In genomic region chr11:107106978-107107724, GRCm38 (mm10) we compare ENCODE assay signal across 15 mouse cellular contexts. TPM values are rescaled to one million over a fixed set of nuclear protein-coding genes. Genes with fewer than 3 reads are reported as not detected.
DNase-seq lines count a peak whose midpoint lies in the region; ATAC-seq and TF ChIP-seq lines count a peak whose summit lies in the region.
"Had no signal": no experiment of that assay in that cellular context is flagged by ENCODE, and none has a peak within 500 bp of the region (broad histone marks: within the 10 kb centered on the region; RNA-seq: fewer than 3 reads in every experiment).

No protein-coding gene starts in this region.

- in situ Hi-C loops in CH12.LX (cut with MboI; ENCODE audit: low pct_ligation_motif_present, low pct_unique_long_range_greater_than_20kb, low sequenced_read_pairs): loop anchor here (5.0 kb wide), 1 partner anchor 35 kb away; no protein-coding TSS in a partner anchor

- peaks cover 19% of the 10 kb centered on the region for H3K4me1 ChIP-seq in heart, embryonic 11.5 days (ENCODE audit: control insufficient read depth, insufficient read depth, low read length)
- peaks cover 52% of the 10 kb centered on the region for H3K4me1 ChIP-seq in liver, embryonic 12.5 days
- peaks cover 24 to 70% of the 10 kb centered on the region in 2 experiments for H3K4me1 ChIP-seq in CH12.LX (ENCODE audit: control insufficient read depth in 1 of 2, insufficient read depth in 2 of 2)
- peaks cover 25% of the 10 kb centered on the region for H3K4me1 ChIP-seq in limb, embryonic 15.5 days

- peak; percentile 57 for DNase-seq in heart, adult 11 months
- DNase-seq in liver: no peak
- DNase-seq in CH12.LX (ENCODE audit: extremely low read depth): peak; percentile 57
- DNase-seq in left cerebral cortex, postnatal 25 days (ENCODE audit: low spot score in 2 of 2): no peak
- no peak for DNase-seq in kidney, adult 9 months
- DNase-seq: cerebellum, adult 18-20 months; forebrain, postnatal 0 days; gastrocnemius, postnatal 25 days; heart, postnatal 4 days; kidney, postnatal 36 days had no signal

- TF ChIP-seq CTCF in CH12.LX (conservative IDR thresholded peaks at IDR 0.05 in 1 of 2, IDR thresholded peaks at IDR 0.05 in 1 of 2; ENCODE audit: low read depth in 2 of 2, low read length in 2 of 2): no peak

- no peaks in the 10 kb centered on the region for H3K27me3 ChIP-seq in heart, embryonic 11.5 days (ENCODE audit: control insufficient read depth, insufficient read depth, low read length)
- H3K27me3 ChIP-seq in liver, embryonic 12.5 days (replicated peaks): no peaks in the 10 kb centered on the region
- no peaks in the 10 kb centered on the region for H3K27me3 ChIP-seq in CH12.LX (replicated peaks)
- no peaks in the 10 kb centered on the region for H3K27me3 ChIP-seq in limb, embryonic 15.5 days
- H3K27me3 ChIP-seq: Patski had no signal

- no peak for TF ChIP-seq POLR2A in CH12.LX (IDR thresholded peaks at IDR 0.05; ENCODE audit: low read depth, low read length)

- ATAC-seq in heart, embryonic 11.5 days (replicated peaks; ENCODE audit: insufficient number of reproducible peaks, low FRiP score, low TSS enrichment): no peak
- ATAC-seq in liver, embryonic 12.5 days: no peak
- ATAC-seq in limb, embryonic 15.5 days (ENCODE audit: insufficient number of reproducible peaks, low FRiP score, low TSS enrichment, low read depth): no peak
- ATAC-seq: forebrain, postnatal 0 days; intestine, embryonic 16.5 days; Patski had no signal

- TF ChIP-seq RAD21 in CH12.LX (IDR thresholded peaks at IDR 0.05; ENCODE audit: low read depth, low read length): no peak; the same call in 1 of the 2 replicates

- no peak overlapping the region for H3K4me2 ChIP-seq in heart, embryonic 11.5 days
- H3K4me2 ChIP-seq in liver, embryonic 12.5 days: no peak overlapping the region
- peak overlapping the region; percentile 85 for H3K4me2 ChIP-seq in CH12.LX (ENCODE audit: insufficient read depth, low read depth, poor library complexity, severe bottlenecking)
- no peak overlapping the region for H3K4me2 ChIP-seq in limb, embryonic 15.5 days

- dilution Hi-C loops in CH12.LX (cut with MboI; ENCODE audit: extremely low pct_ligation_motif_present, extremely low pct_unique_long_range_greater_than_20kb, low sequenced_read_pairs): no loop called here

- TF ChIP-seq EP300 in CH12.LX (IDR thresholded peaks at IDR 0.05; ENCODE audit: low read length): no peak

- intact Hi-C loops in left cerebral cortex, postnatal 25 days (cut with DNase I): no loop called here

- H3K36me3 ChIP-seq in heart, embryonic 11.5 days (ENCODE audit: control insufficient read depth, insufficient read depth, low read length): peaks cover 15% of the 10 kb centered on the region
- peaks cover 43% of the 10 kb centered on the region for H3K36me3 ChIP-seq in liver, embryonic 12.5 days
- H3K36me3 ChIP-seq in CH12.LX (replicated peaks in 1 of 2; ENCODE audit: control insufficient read depth in 1 of 2, insufficient read depth in 1 of 2, low read length in 1 of 2): peaks cover 13 to 40% of the 10 kb centered on the region in 2 experiments
- peaks cover 23% of the 10 kb centered on the region for H3K36me3 ChIP-seq in limb, embryonic 15.5 days

- H3K27ac ChIP-seq in heart, embryonic 11.5 days (ENCODE audit: low read depth, low read length): no peak overlapping the region
- peak overlapping the region; percentile 45; the same call in 1 of the 2 replicates for H3K27ac ChIP-seq in liver, embryonic 12.5 days
- H3K27ac ChIP-seq in CH12.LX (ENCODE audit: insufficient read depth, low read depth): peak overlapping the region; percentile 89
- 0 out of 2 replicates have a peak overlapping the region, but pooled peaks have one; percentile 12 for H3K27ac ChIP-seq in limb, embryonic 15.5 days

- H3K4me3 ChIP-seq in heart, embryonic 11.5 days (ENCODE audit: low read depth, low read length): no peak overlapping the region
- H3K4me3 ChIP-seq in liver, embryonic 12.5 days: no peak overlapping the region
- peak overlapping the region; percentile 11 to 46 (median 27) for H3K4me3 ChIP-seq in CH12.LX (replicated peaks in 1 of 3; ENCODE audit: low read depth in 2 of 3, low read length in 2 of 3, poor library complexity in 1 of 3)
- no peak overlapping the region for H3K4me3 ChIP-seq in limb, embryonic 15.5 days

- H3K9me3 ChIP-seq in heart, embryonic 11.5 days (replicated peaks; ENCODE audit: control insufficient read depth, low read length): no peaks in the 10 kb centered on the region
- H3K9me3 ChIP-seq in liver, embryonic 12.5 days (replicated peaks): no peaks in the 10 kb centered on the region
- no peaks in the 10 kb centered on the region for H3K9me3 ChIP-seq in CH12.LX (replicated peaks; ENCODE audit: low read length)
- H3K9me3 ChIP-seq in limb, embryonic 15.5 days: no peaks in the 10 kb centered on the region

- no peak overlapping the region for H3K9ac ChIP-seq in heart, embryonic 11.5 days (ENCODE audit: low read depth, low read length)
- no peak overlapping the region for H3K9ac ChIP-seq in liver, embryonic 12.5 days
- H3K9ac ChIP-seq in CH12.LX (ENCODE audit: insufficient read depth, low read depth): peak overlapping the region; percentile 7; the same call in 1 of the 2 replicates
- no peak overlapping the region for H3K9ac ChIP-seq in limb, embryonic 15.5 days
- H3K9ac ChIP-seq: forebrain, postnatal 0 days had no signal

- H3K79me2 ChIP-seq in CH12.LX (replicated peaks; ENCODE audit: control insufficient read depth, extremely low read depth, insufficient read depth, poor library complexity, severe bottlenecking): peaks cover 53% of the 10 kb centered on the region

- WGBS in heart, embryonic 11.5 days (ENCODE audit: insufficient replicate concordance): 68% methylated on average over 12 of the region's 12 CpGs
- 71% methylated on average over 12 of the region's 12 CpGs for WGBS in liver, embryonic 12.5 days (ENCODE audit: insufficient replicate concordance)
- 71% methylated on average over 12 of the region's 12 CpGs for WGBS in limb, embryonic 15.5 days

TF ChIP-seq in CH12.LX, 34 proteins besides CTCF, POLR2A, EP300 and RAD21 (continues in another document):
- TF ChIP-seq NRF1 (IDR thresholded peaks at IDR 0.05; ENCODE audit: low read depth, low read length) (no peak), MEF2A (IDR thresholded peaks at IDR 0.05; ENCODE audit: borderline replicate concordance, low read depth, low read length) (no peak), PAX5 (IDR thresholded peaks at IDR 0.05; ENCODE audit: low read length) (no peak), JUND (conservative IDR thresholded peaks at IDR 0.05; ENCODE audit: low read depth, low read length) (no peak), POLR2AphosphoS2 (IDR thresholded peaks at IDR 0.05; ENCODE audit: low read depth, low read length) (no peak), ZC3H11A (IDR thresholded peaks at IDR 0.05; ENCODE audit: low read depth, low read length) (no peak), IRF4 (IDR thresholded peaks at IDR 0.05; ENCODE audit: low read depth, low read length) (0 out of 2 replicates have a peak, but pooled peaks have one; percentile 10), HCFC1 (IDR thresholded peaks at IDR 0.05; ENCODE audit: low read depth, low read length) (no peak), MXI1 (IDR thresholded peaks at IDR 0.05; ENCODE audit: low read depth, low read length) (no peak; the same call in 1 of the 2 replicates), SIN3A (IDR thresholded peaks at IDR 0.05; ENCODE audit: low read length) (peak; percentile 39; the same call in 1 of the 2 replicates), MAFK (IDR thresholded peaks at IDR 0.05; ENCODE audit: insufficient replicate concordance, low read length) (no peak), ZMIZ1 (IDR thresholded peaks at IDR 0.05; ENCODE audit: low read depth, low read length) (no peak), JUN (IDR thresholded peaks at IDR 0.05; ENCODE audit: insufficient read depth, low read depth, low read length) (no peak), USF2 (conservative IDR thresholded peaks at IDR 0.05; ENCODE audit: low read depth, low read length) (peak; percentile 88), SMC3 (IDR thresholded peaks at IDR 0.05; ENCODE audit: low read depth, low read length) (no peak), ELF1 (IDR thresholded peaks at IDR 0.05; ENCODE audit: low read depth, low read length) (0 out of 2 replicates have a peak, but pooled peaks have one; percentile 12), MYC (IDR thresholded peaks at IDR 0.05; ENCODE audit: low read depth, low read length) (0 out of 2 replicates have a peak, but pooled peaks have one; percentile 26), ZKSCAN1 (IDR thresholded peaks at IDR 0.05; ENCODE audit: borderline replicate concordance, low read depth, low read length) (no peak), TBP (conservative IDR thresholded peaks at IDR 0.05; ENCODE audit: low read depth, low read length) (no peak), MAX (IDR thresholded peaks at IDR 0.05; ENCODE audit: low read length) (peak; percentile 66; the same call in 1 of the 2 replicates), RCOR1 (conservative IDR thresholded peaks at IDR 0.05; ENCODE audit: low read depth, low read length) (no peak), UBTF (IDR thresholded peaks at IDR 0.05; ENCODE audit: low read depth, low read length) (no peak), USF1 (IDR thresholded peaks at IDR 0.05; ENCODE audit: low read depth, low read length) (peak; percentile 87), NELFE (IDR thresholded peaks at IDR 0.05; ENCODE audit: low read depth, low read length) (no peak), BHLHE40 (IDR thresholded peaks at IDR 0.05; ENCODE audit: low read depth, low read length) (peak; percentile 87), ETS1 (conservative IDR thresholded peaks at IDR 0.05; ENCODE audit: low read depth, low read length) (no peak), GABPA (IDR thresholded peaks at IDR 0.05; ENCODE audit: insufficient replicate concordance, low read depth, low read length) (no peak), ZNF384 (IDR thresholded peaks at IDR 0.05; ENCODE audit: low read depth, low read length) (no peak; the same call in 1 of the 2 replicates), KAT2A (IDR thresholded peaks at IDR 0.05; ENCODE audit: insufficient replicate concordance, low read length) (no peak), MAZ (IDR thresholded peaks at IDR 0.05; ENCODE audit: low read depth, low read length) (peak; percentile 19; the same call in 1 of the 2 replicates), CHD1 (IDR thresholded peaks at IDR 0.05; ENCODE audit: low read depth, low read length) (no peak)

RNA-seq across cellular contexts. Expression of gene Bptf, which starts 24.8 kb away (rescaled TPM):
- 21.2 and 26.5 TPM in 2 replicates for polyA plus RNA-seq in heart, embryonic 11.5 days (2014; fragmentation: Nextera tagmentation; extraction: Ambion mirVana)
- polyA plus RNA-seq in liver, embryonic 12.5 days (2016; fragmentation: Nextera tagmentation; extraction: Ambion mirVana): 12.6 and 12.7 TPM in 2 replicates
- total RNA-seq in CH12.LX (2012; rRNA removed): 28.0 and 29.6 TPM in 2 replicates
- 22.1 and 22.2 TPM in 2 replicates for total RNA-seq in CH12.LX (2014; rRNA removed)
- polyA plus RNA-seq in CH12.LX (2012; ENCODE audit: insufficient read length, low read depth): 55.6 and 63.9 TPM in 2 replicates
- polyA plus RNA-seq in limb, embryonic 15.5 days (2015; fragmentation: Nextera tagmentation; extraction: Ambion mirVana): 23.6 and 31.1 TPM in 2 replicates
- 10 to 100 TPM; 59.9 to 60.6 TPM for total RNA-seq in left cerebral cortex, postnatal 25 days (2021)

Comparison
In these comparisons a context has a peak if more than half of its experiments do, and no peak if none do; other contexts are left out.
1. DNase-seq: peak in heart, adult 11 months (single experiment) and CH12.LX (single experiment); none in liver (single experiment), left cerebral cortex, postnatal 25 days (0 of 2) and kidney, adult 9 months (single experiment).
2. H3K4me3 ChIP-seq: peak in CH12.LX (3 of 3); none in heart, embryonic 11.5 days (single experiment), liver, embryonic 12.5 days (single experiment) and limb, embryonic 15.5 days (single experiment).